Comparison of ENCODE assay signal across 8 mouse cellular contexts in genomic region chr2:152821023-152821422, GRCm38 (mm10). TPM values are rescaled to one million over a fixed set of nuclear protein-coding genes. Genes with fewer than 3 reads are reported as not detected.
DNase-seq lines count a peak whose midpoint lies in the region; ATAC-seq and TF ChIP-seq lines count a peak whose summit lies in the region.

No protein-coding gene starts in this region.

- peaks cover 49 to 64% of the 10 kb centered on the region in 2 experiments for H3K36me3 ChIP-seq in CH12.LX (replicated peaks in 1 of 2; ENCODE audit: control insufficient read depth in 1 of 2, insufficient read depth in 1 of 2, low read length in 1 of 2)
- no peaks in the 10 kb centered on the region for H3K36me3 ChIP-seq in heart, embryonic 11.5 days (ENCODE audit: control insufficient read depth, insufficient read depth, low read length)
- peaks cover 23% of the 10 kb centered on the region for H3K36me3 ChIP-seq in kidney, embryonic 14.5 days (ENCODE audit: control insufficient read depth, insufficient read depth, low read length)

- 29% methylated on average over 5 of the region's 5 CpGs for WGBS in heart, embryonic 11.5 days (ENCODE audit: insufficient replicate concordance)
- WGBS in kidney, embryonic 14.5 days: 26% methylated on average over 5 of the region's 5 CpGs

- H3K9ac ChIP-seq in CH12.LX (ENCODE audit: insufficient read depth, low read depth): no peak overlapping the region
- H3K9ac ChIP-seq in heart, embryonic 11.5 days (ENCODE audit: low read depth, low read length): peak overlapping the region; percentile 17
- no peak overlapping the region for H3K9ac ChIP-seq in kidney, embryonic 14.5 days (ENCODE audit: low read depth, low read length)

- dilution Hi-C loops in CH12.LX (cut with MboI; ENCODE audit: extremely low pct_ligation_motif_present, extremely low pct_unique_long_range_greater_than_20kb, low sequenced_read_pairs): no loop called here

- 0 out of 2 replicates have a peak overlapping the region, but pooled peaks have one; percentile 14 for H3K27ac ChIP-seq in CH12.LX (ENCODE audit: insufficient read depth, low read depth)
- peak overlapping the region; percentile 95 for H3K27ac ChIP-seq in heart, embryonic 11.5 days (ENCODE audit: low read depth, low read length)
- H3K27ac ChIP-seq in kidney, embryonic 14.5 days (ENCODE audit: low read depth, low read length): peak overlapping the region; percentile 71

- peaks cover 11% of the 10 kb centered on the region for H3K9me3 ChIP-seq in CH12.LX (replicated peaks; ENCODE audit: low read length)
- H3K9me3 ChIP-seq in heart, embryonic 11.5 days (replicated peaks; ENCODE audit: control insufficient read depth, low read length): no peaks in the 10 kb centered on the region
- H3K9me3 ChIP-seq in kidney, embryonic 14.5 days (ENCODE audit: control insufficient read depth, low read length): peaks cover 3% of the 10 kb centered on the region; the same call in 1 of the 2 replicates

- in situ Hi-C loops in CH12.LX (cut with MboI; ENCODE audit: low pct_ligation_motif_present, low pct_unique_long_range_greater_than_20kb, low sequenced_read_pairs): no loop called here

- no peak for TF ChIP-seq RAD21 in CH12.LX (IDR thresholded peaks at IDR 0.05; ENCODE audit: low read depth, low read length)

- TF ChIP-seq POLR2A in CH12.LX (IDR thresholded peaks at IDR 0.05; ENCODE audit: low read depth, low read length): no peak

- TF ChIP-seq CTCF in CH12.LX (conservative IDR thresholded peaks at IDR 0.05 in 1 of 2, IDR thresholded peaks at IDR 0.05 in 1 of 2; ENCODE audit: low read depth in 2 of 2, low read length in 2 of 2): no peak

- no peaks in the 10 kb centered on the region for H3K27me3 ChIP-seq in CH12.LX (replicated peaks)
- H3K27me3 ChIP-seq in heart, embryonic 11.5 days (ENCODE audit: control insufficient read depth, insufficient read depth, low read length): no peaks in the 10 kb centered on the region
- no peaks in the 10 kb centered on the region for H3K27me3 ChIP-seq in kidney, embryonic 14.5 days (ENCODE audit: control insufficient read depth, insufficient read depth, low read length)

- DNase-seq in CH12.LX (ENCODE audit: extremely low read depth) (no peak), NIH3T3 (ENCODE audit: low read depth) (peak; percentile 74)
- peak; percentile 86 for DNase-seq in lung, postnatal 36 days
- DNase-seq in thymus, postnatal 36 days: no peak
- DNase-seq in spleen, postnatal 4 days (ENCODE audit: low spot score in 2 of 2): no peak
- no peak for DNase-seq in layer of hippocampus, adult 18-20 months (ENCODE audit: low spot score in 2 of 2)

- H3K4me2 ChIP-seq in CH12.LX (ENCODE audit: insufficient read depth, low read depth, poor library complexity, severe bottlenecking): no peak overlapping the region
- peak overlapping the region; percentile 22; the same call in 1 of the 2 replicates for H3K4me2 ChIP-seq in heart, embryonic 11.5 days
- no peak overlapping the region for H3K4me2 ChIP-seq in kidney, embryonic 14.5 days (replicated peaks; ENCODE audit: low read depth, low read length)

- peaks cover 46 to 81% of the 10 kb centered on the region in 2 experiments for H3K4me1 ChIP-seq in CH12.LX (ENCODE audit: control insufficient read depth in 1 of 2, insufficient read depth in 2 of 2)
- peaks cover 68% of the 10 kb centered on the region for H3K4me1 ChIP-seq in heart, embryonic 11.5 days (ENCODE audit: control insufficient read depth, insufficient read depth, low read length)
- H3K4me1 ChIP-seq in kidney, embryonic 14.5 days (ENCODE audit: control insufficient read depth, insufficient read depth, low read length): peaks cover 60% of the 10 kb centered on the region

- ATAC-seq in heart, embryonic 11.5 days (replicated peaks; ENCODE audit: insufficient number of reproducible peaks, low FRiP score, low TSS enrichment): peak; percentile 28; the same call in 1 of the 2 replicates
- peak; percentile 63; the same call in 1 of the 2 replicates for ATAC-seq in kidney, embryonic 14.5 days (ENCODE audit: low FRiP score, low TSS enrichment)

- H3K4me3 ChIP-seq in CH12.LX (replicated peaks in 1 of 3; ENCODE audit: low read depth in 2 of 3, low read length in 2 of 3, poor library complexity in 1 of 3): no peak overlapping the region
- no peak overlapping the region for H3K4me3 ChIP-seq in heart, embryonic 11.5 days (ENCODE audit: low read depth, low read length)
- no peak overlapping the region for H3K4me3 ChIP-seq in kidney, embryonic 14.5 days (ENCODE audit: low read length)

- no peak for TF ChIP-seq EP300 in CH12.LX (IDR thresholded peaks at IDR 0.05; ENCODE audit: low read length)

- peaks cover 93% of the 10 kb centered on the region for H3K79me2 ChIP-seq in CH12.LX (replicated peaks; ENCODE audit: control insufficient read depth, extremely low read depth, insufficient read depth, poor library complexity, severe bottlenecking)

TF ChIP-seq in CH12.LX, 34 proteins besides CTCF, POLR2A, EP300 and RAD21:
- TF ChIP-seq ZKSCAN1 (IDR thresholded peaks at IDR 0.05; ENCODE audit: borderline replicate concordance, low read depth, low read length) (no peak), POLR2AphosphoS2 (IDR thresholded peaks at IDR 0.05; ENCODE audit: low read depth, low read length) (0 out of 2 replicates have a peak, but pooled peaks have one; percentile 5)

RNA-seq across cellular contexts. Expression of gene Bcl2l1, which starts 10.5 kb away (rescaled TPM):
- total RNA-seq in CH12.LX (2012; rRNA removed) (47.7 and 80.3 TPM in 2 replicates), CH12.LX (2014; rRNA removed) (13.7 and 21.3 TPM in 2 replicates)
- 33.2 and 34.5 TPM in 2 replicates for polyA plus RNA-seq in CH12.LX (2012; ENCODE audit: insufficient read length, low read depth)
- polyA plus RNA-seq in heart, embryonic 11.5 days (2014; fragmentation: Nextera tagmentation; extraction: Ambion mirVana): 69.8 and 73.1 TPM in 2 replicates
- 66.9 and 96.1 TPM in 2 replicates for polyA plus RNA-seq in kidney, embryonic 14.5 days (2014; fragmentation: Nextera tagmentation; extraction: Ambion mirVana)
- total RNA-seq in layer of hippocampus, adult 18-20 months (2021): 100 to 1,000 TPM; 134 to 146 TPM

RNA-seq across cellular contexts. Expression of gene Tpx2, which starts 26.7 kb away (rescaled TPM):
- 66.1 and 70.9 TPM in 2 replicates for total RNA-seq in CH12.LX (2012; rRNA removed)
- 98.0 and 105 TPM in 2 replicates for total RNA-seq in CH12.LX (2014; rRNA removed)
- 123 and 127 TPM in 2 replicates for polyA plus RNA-seq in CH12.LX (2012; ENCODE audit: insufficient read length, low read depth)
- polyA plus RNA-seq in heart, embryonic 11.5 days (2014; fragmentation: Nextera tagmentation; extraction: Ambion mirVana): 81.0 and 88.3 TPM in 2 replicates
- polyA plus RNA-seq in kidney, embryonic 14.5 days (2014; fragmentation: Nextera tagmentation; extraction: Ambion mirVana): 107 and 124 TPM in 2 replicates
- total RNA-seq in layer of hippocampus, adult 18-20 months (2021): 1 to 10 TPM; 1.6 to 1.9 TPM

Comparison
In these comparisons a context has a peak if more than half of its experiments do, and no peak if none do; other contexts are left out.
1. DNase-seq: peak in NIH3T3 (single experiment) and lung, postnatal 36 days (single experiment); none in CH12.LX (single experiment), thymus, postnatal 36 days (0 of 2), spleen, postnatal 4 days (0 of 2) and layer of hippocampus, adult 18-20 months (0 of 2).
2. H3K27ac ChIP-seq: peak in every context shown above with its lines; median percentile 95 in heart, embryonic 11.5 days; 71 in kidney, embryonic 14.5 days; 14 in CH12.LX.